Mouse (Mus musculus) kidney, adult 11 months (tissue): ENCODE measurements around the gene Amacr.
"Not testable (repeated sequence)": the region's sequence is repeated elsewhere in the genome, so short reads cannot be mapped to it uniquely, and the experiment has no call there.

ENCODE experiments used
- DNase-seq: peaks from one replicate; pipeline ENCODE4 v3.0.0; 2022

Gene Amacr

DNA sequence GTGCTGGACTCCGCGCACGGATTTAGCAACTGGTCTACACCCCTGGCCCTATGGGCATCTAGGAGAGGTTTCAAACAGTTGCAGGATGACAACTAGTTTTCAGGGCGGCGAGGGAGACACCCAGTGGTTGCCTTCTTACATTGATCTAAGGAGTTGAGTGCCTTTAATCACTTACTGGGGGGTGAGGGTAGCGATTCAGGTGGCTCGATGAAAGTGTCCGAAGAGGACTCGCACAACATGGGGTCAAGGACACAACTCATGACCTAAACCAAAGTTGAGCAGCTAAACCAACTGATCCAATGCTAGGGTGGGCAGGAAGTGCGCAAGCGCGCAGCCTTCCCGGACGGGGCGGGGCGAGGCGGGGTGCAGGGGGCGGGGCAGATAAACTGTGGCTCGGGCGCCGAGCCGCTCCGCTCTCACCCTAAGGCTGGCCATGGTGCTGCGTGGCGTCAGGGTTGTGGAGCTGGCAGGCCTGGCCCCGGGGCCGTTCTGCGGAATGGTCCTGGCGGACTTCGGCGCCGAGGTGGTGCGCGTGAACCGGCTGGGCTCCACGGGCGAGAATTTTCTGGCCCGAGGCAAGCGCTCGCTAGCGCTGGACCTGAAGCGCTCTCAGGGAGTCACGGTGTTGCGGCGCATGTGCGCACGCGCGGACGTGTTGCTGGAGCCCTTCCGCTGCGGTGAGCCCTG lies at the start of gene Amacr:
Gene Amacr, plus strand, starts transcription at position 380 of the 687 bp plus-strand sequence.
- peak; percentile 90 for DNase-seq

DNA sequence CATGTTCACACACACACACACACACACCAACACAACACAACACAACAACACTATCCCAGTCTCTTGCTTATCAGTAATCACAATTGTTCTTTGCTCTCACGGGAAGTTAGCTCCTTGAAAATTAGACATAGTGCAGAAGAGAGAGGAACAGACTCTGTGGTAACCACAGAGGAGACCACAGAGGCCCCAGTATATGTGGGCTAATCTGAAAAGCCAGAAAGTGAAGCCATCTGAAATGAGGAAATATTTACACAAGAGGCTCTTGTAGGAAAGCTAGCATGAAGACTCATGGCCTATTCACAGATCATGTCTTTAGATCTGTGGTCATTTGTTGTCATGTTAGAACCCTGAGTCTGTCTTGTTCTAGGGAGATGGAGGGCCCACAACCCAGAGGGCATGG lies 47.6 kb upstream of the Amacr start:
- DNase-seq, result no peak

DNA sequence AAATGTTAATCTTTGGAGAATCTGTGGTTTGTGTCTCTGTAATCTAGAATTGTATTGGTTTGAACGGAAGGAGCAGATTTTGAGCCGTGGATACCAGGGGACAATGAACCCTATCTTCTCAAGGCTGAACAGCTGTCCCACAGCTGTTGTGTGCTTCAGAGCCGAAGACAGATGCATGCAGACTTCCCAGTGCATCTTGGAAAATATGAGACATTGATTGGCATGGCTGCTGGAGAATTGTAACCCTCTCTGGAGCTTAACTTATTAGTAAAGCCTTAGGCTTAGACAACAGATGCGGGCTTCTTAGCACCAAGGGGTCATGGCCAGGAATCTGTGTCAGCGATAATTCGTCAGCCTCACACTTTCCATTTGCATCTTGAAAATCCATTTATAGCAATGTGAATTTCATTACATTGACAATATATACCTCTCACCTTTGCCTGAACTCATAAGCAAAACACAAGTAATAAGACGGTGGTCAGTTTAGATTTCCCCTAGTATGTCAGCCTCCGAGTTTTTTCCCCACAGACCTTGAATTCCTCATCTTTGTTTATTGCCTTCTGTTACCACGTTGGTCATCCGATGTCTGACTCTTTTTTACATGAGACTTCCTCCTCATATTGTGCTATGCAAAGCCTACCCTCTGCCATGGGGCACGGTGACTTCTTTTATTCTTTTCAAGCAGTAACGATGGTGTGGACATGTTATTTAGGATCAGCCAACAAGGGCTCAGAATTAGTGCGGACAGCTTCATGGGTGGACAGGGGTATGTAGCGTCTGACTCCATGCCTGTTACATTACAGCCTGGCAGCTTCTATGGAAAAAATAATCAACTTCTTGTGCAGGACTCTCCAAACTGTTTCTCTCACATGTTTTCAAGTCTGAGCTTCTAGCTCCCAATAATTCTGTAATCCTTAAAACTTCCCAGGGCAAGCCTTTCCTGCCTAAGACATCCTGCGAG lies 41.1 kb upstream of the Amacr start:
- no peak for DNase-seq

DNA sequence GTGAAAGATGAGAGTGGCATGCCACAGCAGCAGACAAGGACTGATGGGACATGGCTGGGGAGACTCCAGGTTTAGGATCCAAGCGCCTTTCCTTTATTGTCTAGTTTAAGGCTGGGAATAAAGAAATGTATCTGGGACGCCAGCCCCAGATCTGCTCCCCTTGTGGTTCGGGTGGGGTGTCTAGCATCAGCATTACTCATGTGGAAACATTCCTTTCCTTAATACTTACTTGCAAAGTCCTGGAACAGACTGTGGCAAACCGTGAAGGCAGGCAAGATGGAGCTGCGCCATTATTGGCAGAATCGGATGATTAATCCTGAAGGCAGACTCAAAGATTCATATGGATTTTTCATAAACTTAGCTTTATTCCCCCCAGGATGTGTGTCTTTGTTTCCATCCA lies 39.7 kb upstream of the Amacr start:
- DNase-seq, result no peak

DNA sequence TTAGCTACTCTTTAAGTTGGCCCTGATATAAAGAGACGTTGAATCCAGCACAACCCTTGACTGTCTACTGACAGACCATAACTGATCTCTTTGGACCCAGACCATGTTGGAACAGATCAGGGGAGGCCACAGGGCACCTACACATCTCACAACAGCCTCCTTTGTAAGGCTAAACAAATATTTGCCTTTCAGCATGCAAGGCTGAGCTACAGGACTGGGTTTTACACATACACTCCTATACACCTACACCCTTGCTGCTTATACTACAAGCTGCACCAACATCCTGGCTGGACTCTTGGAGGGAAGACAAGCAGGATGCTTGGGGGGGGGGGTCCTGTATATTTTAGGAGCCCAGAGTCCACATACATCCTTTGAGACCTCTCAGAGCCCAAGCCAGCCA lies 33.7 kb upstream of the Amacr start:
- DNase-seq, result no peak

DNA sequence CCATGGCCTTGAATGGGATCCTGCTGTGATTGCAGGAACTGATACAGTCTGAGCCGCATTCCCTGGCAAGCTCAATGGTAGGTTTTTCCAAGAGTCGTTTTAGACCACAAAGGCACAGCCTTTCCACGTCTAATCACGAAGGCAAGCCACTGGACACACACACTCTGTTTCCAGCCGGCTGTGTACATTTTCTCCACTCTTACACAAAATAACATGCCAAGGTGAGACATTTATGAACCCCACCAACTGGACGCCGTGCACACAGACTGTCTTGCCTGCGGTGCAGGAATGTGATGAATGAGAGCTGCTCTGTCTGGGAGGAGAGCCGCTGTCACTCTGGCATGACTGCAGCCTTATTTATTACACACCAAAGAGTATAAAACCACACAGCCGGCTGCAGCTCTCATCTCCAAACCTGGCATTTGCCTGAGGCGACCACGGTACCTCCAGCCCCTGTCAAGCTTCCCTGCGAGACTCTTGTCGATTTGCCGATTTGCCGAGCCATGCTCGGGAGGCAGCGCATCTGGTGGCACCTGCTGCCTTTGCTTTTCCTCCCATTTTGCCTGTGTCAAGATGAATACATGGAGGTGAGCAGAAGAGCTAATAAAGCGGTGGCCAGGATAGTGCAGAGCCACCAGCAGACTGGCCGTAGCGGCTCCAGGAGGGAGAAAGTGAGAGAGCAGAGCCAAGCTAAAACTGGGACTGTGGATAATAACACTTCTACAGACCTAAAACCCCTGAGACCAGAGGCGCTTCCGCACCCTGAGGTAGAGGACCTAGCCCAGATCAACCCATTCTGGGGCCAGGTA lies 29.4 kb upstream of the Amacr start, which contains the start of gene C1qtnf3:
Gene C1qtnf3, plus strand, starts transcription at position 382 of the 809 bp plus-strand sequence.
- DNase-seq, result peak; percentile 16

DNA sequence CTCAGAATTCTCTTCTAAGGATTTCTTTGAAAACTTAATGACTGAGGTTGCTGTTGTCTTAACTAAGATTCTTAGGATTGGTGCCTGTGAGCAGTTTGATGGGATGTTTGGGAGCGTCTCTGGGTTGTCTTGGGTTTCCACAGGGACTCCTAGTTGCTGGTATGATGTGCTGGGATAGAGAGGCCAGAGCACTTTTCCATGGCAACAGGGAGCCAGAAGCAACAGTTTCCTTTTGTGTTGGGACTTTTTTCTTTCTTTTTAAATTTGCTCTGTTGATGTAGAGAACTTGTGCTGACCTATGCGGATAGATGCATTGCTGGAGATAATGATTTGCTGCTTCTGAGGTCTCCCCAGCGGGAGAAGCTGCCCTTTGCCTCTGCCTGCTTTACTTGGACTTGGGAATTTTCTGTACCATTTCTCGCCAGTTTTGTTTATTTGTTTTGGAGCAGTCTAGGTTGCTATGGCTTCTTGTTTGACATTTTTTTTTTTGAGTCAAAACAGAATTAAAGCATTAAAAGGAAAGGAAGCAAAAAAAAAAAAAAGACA lies 28.7 kb upstream of the Amacr start:
- DNase-seq, result peak; percentile 47

DNA sequence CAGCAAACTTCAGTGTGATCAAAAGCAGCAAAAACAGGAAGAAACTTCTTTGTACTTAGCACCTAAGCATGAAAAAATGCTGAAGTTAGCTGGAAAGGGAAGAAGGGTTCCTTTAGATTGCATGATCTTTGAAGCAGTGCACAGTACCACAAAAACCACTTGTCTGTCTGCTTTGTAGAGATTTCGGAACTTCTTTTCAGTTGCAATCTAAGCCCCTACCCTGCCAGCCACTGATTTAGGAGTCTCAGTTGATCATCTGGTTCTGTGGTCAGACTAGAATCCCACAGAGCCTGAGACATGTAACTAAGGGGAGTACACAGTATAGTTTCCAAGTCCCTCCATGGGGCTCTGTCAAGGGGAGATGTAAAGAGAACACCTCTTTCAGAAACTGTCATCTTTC lies 28.1 kb upstream of the Amacr start:
- no peak for DNase-seq

DNA sequence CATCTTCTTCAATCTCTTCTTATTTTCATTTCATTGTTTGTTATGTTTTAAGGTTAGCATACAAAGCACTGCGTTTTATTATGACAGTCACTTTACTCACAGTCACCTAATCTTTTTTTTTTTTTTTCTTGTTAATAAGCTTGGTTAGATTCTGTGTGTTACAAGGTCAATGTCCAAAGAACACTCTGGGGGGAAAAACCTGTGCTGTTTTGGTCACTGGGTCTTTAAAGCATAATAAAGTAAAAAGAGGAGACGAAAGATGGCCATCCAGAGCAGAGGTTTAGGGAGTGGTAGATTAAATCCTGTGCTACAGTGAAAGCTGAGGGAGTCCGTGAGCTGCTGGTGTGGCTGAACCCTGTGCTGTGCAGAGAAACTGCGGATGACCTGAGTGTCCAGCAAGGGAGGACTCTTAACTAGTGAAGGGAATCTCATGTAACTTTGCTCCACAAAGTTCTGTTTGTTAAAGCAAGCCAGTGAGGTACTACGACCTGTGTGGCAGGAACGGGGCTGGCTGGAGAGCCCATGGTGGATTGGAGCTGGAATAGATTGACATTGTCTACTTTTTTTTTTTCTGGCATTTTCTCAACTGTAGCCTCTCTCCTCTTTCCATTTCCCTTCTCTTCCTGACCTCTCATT lies 27.1 kb upstream of the Amacr start:
- DNase-seq, result peak; percentile 37

DNA sequence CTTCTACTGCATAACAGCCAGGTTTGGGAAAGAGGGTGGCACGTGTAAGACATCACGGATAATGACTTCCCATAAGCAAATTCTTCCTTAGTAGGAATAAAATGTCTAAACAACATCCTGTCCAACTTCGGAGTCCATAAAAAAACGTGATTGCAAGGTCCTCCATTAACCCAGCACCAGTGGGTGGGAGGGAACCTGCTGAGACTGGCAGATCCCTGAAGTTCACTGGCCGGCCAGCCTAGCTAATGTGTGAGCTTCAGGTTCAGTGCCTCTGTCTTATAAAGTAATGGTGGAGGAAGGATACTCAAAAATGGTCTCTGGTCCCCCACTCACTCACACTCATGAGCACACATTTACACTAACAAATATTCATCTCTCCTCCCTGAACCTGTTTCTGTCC lies 26.4 kb upstream of the Amacr start:
- peak; percentile 65 for DNase-seq

DNA sequence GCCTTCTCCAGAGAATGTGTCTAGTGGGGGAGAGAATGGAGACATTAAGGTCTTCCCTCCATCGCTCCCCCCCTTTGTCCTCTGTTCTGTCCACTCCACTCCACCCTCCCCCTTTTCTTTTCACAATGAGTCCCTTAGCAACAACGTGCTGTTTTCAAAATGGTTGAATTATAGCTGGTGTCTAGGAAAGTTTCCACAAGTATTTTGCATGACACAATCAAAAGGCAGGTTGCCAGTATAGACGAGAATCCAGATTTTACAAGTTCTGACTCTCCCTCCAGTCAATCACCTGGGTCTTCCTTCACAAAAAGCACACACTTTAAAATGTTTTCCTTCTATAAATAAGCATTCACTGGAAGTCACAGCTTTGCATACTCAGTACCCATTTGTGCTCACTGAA lies 24.9 kb upstream of the Amacr start:
- DNase-seq, result no peak

DNA sequence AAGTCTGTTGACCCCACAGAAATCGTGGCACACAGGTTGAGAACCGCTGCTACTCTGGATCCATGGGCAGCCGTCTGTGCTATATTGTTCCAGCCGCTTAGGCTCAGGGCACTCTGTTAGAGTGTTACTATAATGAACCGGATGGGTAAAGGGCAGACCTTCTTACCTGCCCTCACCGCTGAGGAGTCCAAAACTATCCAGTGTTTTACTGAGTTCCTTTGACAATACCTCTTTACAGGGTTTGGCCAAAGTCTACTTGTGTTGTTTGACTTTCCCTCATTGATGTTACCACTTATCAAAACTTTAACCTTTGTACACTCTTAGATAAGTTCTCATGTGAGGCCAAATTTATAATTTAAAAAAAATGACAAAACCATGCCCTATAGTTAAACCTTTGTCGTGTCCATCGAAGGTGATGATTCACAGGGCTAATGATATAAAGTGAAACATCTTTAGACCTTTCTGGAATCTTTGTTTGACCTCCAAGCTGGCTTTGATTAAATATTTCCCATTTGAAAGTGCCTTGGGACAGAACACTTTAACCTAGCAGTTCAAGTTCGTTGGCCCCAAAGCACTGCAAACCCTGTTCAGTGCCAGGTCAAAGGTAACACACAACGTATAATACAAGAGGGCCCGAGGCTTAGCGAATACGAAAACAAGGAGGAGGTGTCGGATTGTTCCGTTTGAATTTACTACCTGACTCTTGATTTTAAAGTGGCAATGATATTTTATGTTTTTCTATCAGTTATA lies 22.1 kb upstream of the Amacr start:
- peak; percentile 63 for DNase-seq

DNA sequence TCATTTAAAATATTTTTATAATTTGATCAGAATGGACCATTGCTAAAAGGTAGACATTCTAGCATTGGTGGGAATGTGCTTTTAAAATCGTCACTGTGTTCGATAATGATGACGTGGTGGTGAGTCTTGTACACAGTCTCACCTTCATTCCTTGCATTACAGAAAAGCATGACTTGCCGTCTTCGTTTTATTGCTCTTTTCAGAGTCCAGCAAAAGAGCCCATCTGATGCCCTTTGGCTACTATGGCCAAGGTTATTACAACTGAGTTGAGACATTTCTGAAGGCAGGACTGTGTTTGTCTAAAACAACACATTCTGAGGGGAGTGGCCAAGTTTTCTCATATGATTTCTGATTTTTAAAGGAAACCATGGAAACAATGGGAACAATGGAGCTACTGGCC lies 21.3 kb upstream of the Amacr start:
- DNase-seq, result no peak

DNA sequence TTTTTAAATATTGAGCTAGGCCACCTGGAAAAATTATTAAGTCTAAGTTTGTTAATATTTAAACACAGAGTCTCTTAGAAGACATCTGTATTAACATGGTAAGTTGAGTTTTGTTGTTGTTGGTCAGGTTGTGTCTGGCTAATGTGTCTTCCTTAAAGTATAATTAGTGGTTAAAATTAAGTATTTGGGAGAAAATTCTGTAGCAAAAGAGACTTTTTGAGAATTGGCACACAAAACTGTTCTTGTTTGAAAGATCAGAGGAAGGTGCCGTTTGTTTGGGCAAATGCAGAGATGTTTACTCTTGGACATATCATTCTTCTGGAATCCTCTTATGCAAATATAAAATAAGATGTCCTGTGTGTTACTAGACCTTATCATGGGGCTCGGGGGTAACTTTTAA lies 19.0 kb upstream of the Amacr start:
- DNase-seq, result no peak

DNA sequence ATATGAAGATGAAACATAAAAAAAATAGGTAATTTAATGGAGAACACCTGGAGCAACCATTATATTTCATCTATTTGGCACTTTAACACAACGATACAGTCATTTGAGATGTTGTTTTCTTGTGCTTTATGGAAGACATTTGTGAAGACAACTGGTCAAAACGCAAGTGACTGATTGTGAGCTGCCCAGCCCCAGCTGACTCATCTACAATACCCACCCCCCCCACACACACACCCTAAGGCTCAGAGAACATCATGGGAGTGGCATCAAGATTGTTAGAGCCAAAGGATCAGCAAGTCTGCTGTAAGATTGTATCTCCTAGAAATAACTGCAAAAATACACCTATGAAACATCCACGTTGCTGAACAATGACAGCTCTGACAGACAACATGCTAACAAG lies 12.1 kb upstream of the Amacr start:
- DNase-seq, result no peak

DNA sequence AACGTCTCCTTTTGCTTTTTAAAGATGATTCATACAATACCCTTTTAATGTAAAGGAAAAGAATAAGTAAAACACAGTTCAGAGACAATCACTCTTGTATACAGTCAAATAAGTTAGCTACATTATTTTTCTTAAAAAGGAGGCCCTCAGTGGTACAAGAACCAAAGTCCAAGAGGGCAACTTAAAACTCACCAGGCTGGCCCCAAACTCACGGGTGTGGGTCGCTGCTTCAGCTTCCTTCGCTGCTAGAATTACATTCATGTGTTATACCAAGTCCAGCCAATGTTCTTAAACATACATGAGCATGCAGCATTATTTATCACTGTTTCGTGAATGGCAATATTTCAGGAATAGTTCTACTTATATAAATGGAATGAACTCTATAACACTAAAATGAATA lies 10.8 kb upstream of the Amacr start:
- peak; percentile 28 for DNase-seq

DNA sequence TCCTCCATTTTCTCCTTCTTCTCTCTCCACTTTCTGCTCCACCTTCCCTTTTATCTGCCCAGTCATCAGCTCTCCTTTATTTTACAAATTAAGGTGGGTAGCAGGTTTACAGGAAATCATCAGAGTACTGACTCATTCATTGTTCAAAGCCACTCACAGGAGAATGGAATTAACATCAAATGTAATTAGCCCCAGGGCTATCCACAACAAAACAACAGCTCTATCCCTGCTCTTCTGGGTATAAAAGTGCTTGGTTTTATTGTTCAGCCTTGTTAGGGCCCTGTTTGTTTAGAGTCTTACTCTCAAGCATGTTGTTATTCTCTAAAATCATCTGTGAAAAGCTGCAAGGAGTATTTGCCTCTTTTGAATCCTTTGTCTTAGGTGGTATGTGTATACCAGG lies 4.4 kb upstream of the Amacr start:
- DNase-seq, result no peak

DNA sequence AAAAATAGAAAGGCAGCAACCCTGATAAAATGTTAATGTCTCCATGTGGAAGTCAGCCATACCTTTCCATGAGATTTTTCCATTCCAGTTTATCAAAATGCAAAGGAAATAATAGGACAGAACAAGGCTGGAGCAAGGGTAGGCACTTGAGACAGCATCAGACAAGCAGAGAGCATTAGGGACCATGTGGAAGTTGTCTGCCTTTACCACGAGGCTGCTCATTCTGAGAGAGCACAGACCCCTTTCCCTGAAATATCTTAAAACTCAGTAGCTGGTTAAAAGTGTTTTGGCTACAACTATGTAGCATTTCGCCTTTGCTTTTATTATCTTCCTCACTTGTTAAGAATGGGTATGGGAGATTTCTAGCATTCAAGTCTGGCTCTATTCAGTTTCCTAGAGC lies 844 bp upstream of the Amacr start:
- DNase-seq, result no peak

DNA sequence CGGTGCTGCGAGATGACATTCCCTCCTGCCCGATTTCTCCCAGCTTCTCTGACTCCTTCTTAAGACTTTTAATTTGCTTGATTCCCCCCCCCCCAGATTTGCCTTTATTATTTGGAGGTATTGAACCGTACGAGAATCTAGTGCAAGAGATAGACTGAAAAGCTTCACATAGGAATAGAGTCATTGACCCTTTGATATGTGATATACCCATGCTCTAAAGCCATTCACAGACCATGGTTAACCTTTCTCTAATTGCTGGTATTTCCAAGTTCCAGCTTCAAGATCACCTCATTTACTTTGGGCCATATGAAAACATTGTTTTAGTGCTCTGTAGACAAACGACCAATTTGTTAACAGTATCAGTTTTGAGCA lies 494 bp downstream of the Amacr start:
- DNase-seq, result no peak

DNA sequence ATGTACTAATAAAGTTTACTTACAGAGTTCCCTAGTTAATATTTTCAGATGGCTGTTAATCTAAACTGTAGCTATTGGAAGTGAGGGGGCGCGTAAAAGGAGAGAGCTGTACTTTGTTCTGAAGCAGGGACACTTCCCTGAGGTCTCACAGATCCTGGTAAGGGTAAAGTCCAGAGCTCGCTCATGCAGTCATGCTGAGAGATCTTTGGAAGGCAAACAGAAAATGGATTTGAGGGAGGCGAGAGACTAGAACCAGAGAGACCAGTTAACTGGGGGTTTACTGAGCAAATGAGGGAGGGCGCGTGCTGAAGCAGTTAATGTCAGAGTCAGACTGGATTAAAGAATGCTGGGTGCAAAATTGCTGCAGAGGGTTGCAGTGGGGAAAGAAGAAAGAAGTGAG lies 4.2 kb downstream of the Amacr start:
- peak; percentile 69 for DNase-seq

DNA sequence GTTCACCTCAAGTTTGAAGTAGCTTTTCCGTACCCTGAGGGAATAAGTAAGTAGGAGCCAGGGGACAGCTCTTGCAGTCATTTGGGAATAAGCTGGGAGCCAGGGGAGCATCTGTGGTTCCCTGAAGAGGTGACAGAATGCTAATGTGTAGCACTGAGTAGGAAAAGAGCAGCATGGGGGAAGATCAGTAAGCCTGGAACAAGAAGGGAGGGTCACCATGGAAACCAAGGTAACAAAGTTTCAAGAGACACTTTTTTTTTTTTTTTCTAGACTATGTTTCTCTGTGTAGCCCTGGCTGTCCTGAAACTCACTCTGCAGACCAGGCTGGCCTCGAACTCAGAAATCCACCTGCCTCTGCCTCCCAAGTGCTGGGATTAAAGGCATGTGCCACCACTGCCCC lies 4.9 kb downstream of the Amacr start:
- DNase-seq, result not testable (repeated sequence)

DNA sequence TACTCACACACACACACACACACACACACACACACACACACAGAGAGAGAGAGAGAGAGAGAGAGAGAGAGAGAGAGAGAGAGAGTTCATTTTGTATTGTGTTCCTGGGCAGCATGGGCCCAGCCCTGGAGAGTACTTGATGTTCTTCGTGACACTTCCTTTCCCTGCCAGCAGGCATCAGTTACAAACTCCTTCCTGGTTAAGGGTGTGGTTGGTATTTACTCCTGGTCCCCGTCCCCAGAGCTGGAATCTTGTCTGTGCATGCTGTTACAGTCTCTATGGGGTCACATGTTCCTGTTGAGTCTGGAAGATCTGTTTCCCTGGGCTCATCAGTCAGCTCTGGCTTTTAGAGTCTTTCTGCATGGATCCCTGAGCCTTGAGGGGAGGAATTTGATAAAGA lies 8.9 kb downstream of the Amacr start:
- DNase-seq, result no peak
